Mouse (Mus musculus) C2C12 (cell line): ENCODE results near the gene Galnt10.

Experiments
- CEBPB ChIP-seq: IDR thresholded peaks from one replicate; pipeline ENCODE4 v1.6.1; 2011; ENCODE audit warnings: low read depth, mild to moderate bottlenecking, control low read depth, moderate library complexity
- CTCF ChIP-seq: IDR thresholded peaks from one replicate; pipeline ENCODE4 v1.5.1; 2011; ENCODE audit not compliant: control insufficient read depth, insufficient read depth, insufficient read length
- USF1 ChIP-seq: IDR thresholded peaks from one replicate; pipeline ENCODE4 v1.6.1; 2011; ENCODE audit warnings: low read depth, mild to moderate bottlenecking, control low read depth, moderate library complexity

DNA sequence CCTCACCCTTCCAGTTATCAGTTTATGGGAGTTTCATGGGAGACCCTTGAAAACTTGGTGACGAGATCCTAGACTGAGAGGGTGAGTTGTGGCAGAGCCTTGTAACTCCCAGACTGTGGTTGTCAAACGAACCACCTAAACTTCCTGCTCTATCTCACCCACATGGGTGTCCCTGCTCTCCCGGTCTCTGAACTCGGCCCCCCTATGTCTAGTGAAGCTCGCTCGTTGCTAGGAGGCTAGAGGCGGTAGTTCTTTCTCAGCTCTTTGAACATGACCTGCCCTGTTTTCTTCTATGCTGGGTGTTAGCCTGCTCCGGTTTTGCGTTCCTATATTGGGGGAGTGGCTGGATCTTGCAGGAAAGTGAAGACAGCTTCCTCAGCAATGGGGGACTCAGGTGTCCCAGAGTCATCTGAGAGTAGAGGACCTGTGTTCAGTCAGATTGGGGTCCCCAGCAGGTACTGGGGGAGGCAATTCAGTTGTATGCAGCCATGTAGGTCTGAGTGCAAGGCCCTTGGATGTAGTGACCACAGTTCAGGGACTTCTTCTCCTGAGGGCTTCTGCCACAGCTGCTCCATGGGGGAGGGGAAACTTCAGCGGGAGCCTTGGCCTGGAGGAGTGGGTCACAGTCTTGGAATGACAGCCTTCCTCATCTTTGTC is 10.6 kb downstream of the Galnt10 start:
- TF ChIP-seq CEBPB, result no peak
- TF ChIP-seq USF1, result no peak
- TF ChIP-seq CTCF, result no peak
